Mouse (Mus musculus) heart, adult 2 months (tissue): Measurements from ENCODE around the gene Pla2g6. TPM values are rescaled to one million over a fixed set of nuclear protein-coding genes. Genes with fewer than 3 reads are reported as not detected.

Experiments
- DNase-seq, 2 experiments: peaks; one replicate each; pipeline ENCODE4 v3.0.0; 2021
- H3K27ac ChIP-seq: fragments of 200-600 bp; 2 replicates; pipeline ENCODE4 v1.8.1; 2022
- H3K27me3 ChIP-seq: fragments of 200-500 bp; 2 replicates; pipeline ENCODE4 v1.6.1; 2012; ENCODE audit warnings: mild to moderate bottlenecking, low read length, inconsistent platforms, mixed read lengths; ENCODE audit not compliant: control insufficient read depth, insufficient read depth
- H3K36me3 ChIP-seq: fragments of 200-500 bp; 2 replicates; pipeline ENCODE4 v1.6.1; 2012; ENCODE audit warnings: low read length, inconsistent platforms; ENCODE audit not compliant: control insufficient read depth, insufficient read depth
- H3K4me1 ChIP-seq: fragments of 200-500 bp; 2 replicates; pipeline ENCODE4 v1.6.1; 2011; ENCODE audit warnings: low read length; ENCODE audit not compliant: control insufficient read depth, insufficient read depth
- H3K4me3 ChIP-seq: fragments of 200-600 bp; 2 replicates; pipeline ENCODE4 v1.8.1; 2022
- H3K79me2 ChIP-seq: fragments of 200-500 bp; replicated peaks from 2 replicates; pipeline ENCODE4 v1.6.1; 2012; ENCODE audit warnings: mild to moderate bottlenecking, inconsistent platforms, low read length, moderate library complexity, mixed read lengths; ENCODE audit not compliant: control insufficient read depth, insufficient read depth
- H3K9ac ChIP-seq: fragments of 200-500 bp; 2 replicates; pipeline ENCODE4 v1.6.1; 2012; ENCODE audit warnings: low read depth, mild to moderate bottlenecking, control low read depth, inconsistent platforms, low read length, mixed read lengths
- CTCF ChIP-seq: fragments of 200-600 bp; IDR thresholded peaks from 2 replicates; pipeline ENCODE4 v1.8.1; 2022; ENCODE audit warnings: antibody characterized with exemption, mild to moderate bottlenecking, moderate library complexity
- EP300 ChIP-seq: fragments of 200-500 bp; IDR thresholded peaks from 2 replicates; pipeline ENCODE4 v1.6.1; 2011; ENCODE audit warnings: low read depth, low read length, control low read depth; ENCODE audit not compliant: insufficient read depth
- POLR2A ChIP-seq: fragments of 200-500 bp; IDR thresholded peaks from 2 replicates; pipeline ENCODE4 v1.6.1; 2011; ENCODE audit warnings: mild to moderate bottlenecking, low read depth, low read length, control low read depth; ENCODE audit not compliant: insufficient read depth
- WGBS: fragments of 180-500 bp; shearing (Covaris S2); methylation state at CpG from one replicate; pipeline ENCODE4 v1.1.7; 2018; 5-methylcytosine and 5-hydroxymethylcytosine counted together
- intact Hi-C: fragments of 180-260 bp; cut with DNase I; formaldehyde crosslinking; loops from one replicate; pipeline ENCODE4 v1.15.1; 2025
- polyA plus RNA-seq: library from polyadenylated mRNA; depleted of rRNA; stranded (reverse); fragments of >200 nt; gene quantifications from 2 replicates; pipeline ENCODE4 v1.2.3, GENCODE M21; 2012
- total RNA-seq, 2 experiments: library from RNA; stranded (reverse); gene quantifications; 2 replicates each; pipeline ENCODE4 v1.2.3; 2021

The Pla2g6 gene
- total and polyA plus RNA-seq, 3 experiments = 10.7 to 14.0 (median 11.0) TPM

DNA sequence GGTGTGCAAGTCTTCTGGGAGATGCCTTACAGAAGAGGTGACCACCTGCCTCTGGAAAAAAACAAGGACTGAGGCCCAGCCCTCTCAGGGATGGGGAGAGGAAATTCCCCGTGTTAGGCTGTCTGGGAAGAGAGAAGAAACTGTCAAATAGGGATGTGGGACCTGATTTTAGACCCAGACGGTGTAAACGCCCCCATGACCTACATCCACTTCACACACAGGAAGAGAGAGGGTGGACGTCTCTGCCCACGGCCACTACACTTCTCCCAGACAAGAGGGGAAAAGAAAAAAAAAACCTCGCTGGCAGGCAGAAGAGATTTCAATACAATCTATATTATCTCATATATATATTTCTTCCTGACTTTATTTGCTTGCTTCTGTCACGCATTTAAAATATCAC, 32.2 kb upstream of the Pla2g6 start:
- peaks cover 4% of the 10 kb centered on the region; the same call in 1 of the 2 replicates for H3K36me3 ChIP-seq
- peak overlapping the region; percentile 2; the same call in 1 of the 2 replicates for H3K27ac ChIP-seq
- TF ChIP-seq EP300 = no peak
- 42% methylated on average over 7 of the region's 7 CpGs for WGBS
- DNase-seq = no peak
- H3K27me3 ChIP-seq = no peaks in the 10 kb centered on the region
- H3K4me3 ChIP-seq = no peak overlapping the region
- no peaks in the 10 kb centered on the region for H3K79me2 ChIP-seq
- intact Hi-C loops = no loop called here
- H3K9ac ChIP-seq = no peak overlapping the region
- peaks cover 14% of the 10 kb centered on the region for H3K4me1 ChIP-seq

DNA sequence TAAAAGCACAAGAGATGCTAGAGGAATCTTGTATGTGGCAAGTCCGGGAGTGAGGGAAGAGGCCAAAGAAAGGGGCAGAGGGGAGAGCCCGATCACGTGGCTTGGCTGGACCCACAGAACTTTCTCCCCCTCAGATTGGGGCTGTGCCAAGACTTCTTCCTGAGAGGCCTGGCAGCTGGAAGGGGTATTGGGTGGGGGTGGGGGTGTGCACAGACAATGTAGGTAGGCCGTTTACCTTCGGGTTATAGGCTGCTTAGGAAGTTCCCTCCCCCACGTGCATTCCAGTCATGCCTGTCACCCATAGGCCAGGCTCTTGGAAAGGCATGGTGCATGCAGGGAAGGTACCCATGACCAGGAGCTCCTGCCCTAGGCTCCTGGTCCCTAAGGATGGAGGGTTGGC, 31.8 kb upstream of the Pla2g6 start:
- DNase-seq = peak in 1 of 2 experiments; percentile 34
- Histone ChIP-seq H3K36me3 (peaks cover 4% of the 10 kb centered on the region; the same call in 1 of the 2 replicates), H3K27me3 (no peaks in the 10 kb centered on the region), H3K27ac (peak overlapping the region; percentile 1; the same call in 1 of the 2 replicates), H3K4me1 (peaks cover 14% of the 10 kb centered on the region), H3K79me2 (no peaks in the 10 kb centered on the region), H3K9ac (no peak overlapping the region), H3K4me3 (no peak overlapping the region)
- intact Hi-C loops = loop anchor here (5.0 kb wide), 1 partner anchor 38 kb away; no protein-coding TSS in a partner anchor
- WGBS = 18% methylated on average over 6 of the region's 6 CpGs
- TF ChIP-seq CTCF = no peak
- TF ChIP-seq POLR2A = no peak
- TF ChIP-seq EP300 = no peak

DNA sequence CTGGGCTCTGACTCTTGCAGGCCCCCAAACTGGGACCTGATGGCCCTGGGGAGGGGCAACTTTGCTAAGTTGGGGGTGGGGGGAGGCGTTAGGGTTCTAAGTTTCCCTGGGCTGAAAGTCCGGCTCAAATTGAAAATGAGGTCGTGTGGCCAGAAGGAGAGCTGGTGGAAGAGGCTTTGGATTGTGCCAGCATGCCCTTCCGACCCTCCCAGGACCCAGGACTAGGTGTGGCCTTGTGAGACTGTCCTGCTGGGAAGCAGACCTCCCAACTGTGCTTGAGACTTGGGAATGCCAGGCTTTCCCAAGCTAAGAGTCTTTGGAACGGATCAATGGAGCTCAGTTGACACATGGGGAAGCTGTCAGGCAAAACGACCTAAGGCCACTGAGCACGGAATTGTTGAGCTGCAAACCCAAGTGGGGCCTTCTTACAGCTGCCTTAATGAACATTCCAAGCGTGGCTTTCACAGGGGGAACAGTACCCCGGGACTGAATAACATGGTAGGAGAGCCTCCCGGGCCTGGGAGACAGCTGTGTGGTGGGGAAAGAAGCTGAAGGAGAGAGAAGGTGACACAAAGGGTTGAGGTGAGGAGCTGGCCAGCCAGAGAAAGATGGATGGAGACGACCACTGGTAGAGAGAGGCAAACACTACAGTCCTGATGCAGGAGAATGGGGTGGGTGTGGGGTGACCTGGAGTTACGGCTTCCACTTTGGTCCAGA, 29.9 kb upstream of the Pla2g6 start:
- no peak overlapping the region for H3K4me3 ChIP-seq
- TF ChIP-seq EP300 = no peak
- TF ChIP-seq CTCF = no peak
- no peak for TF ChIP-seq POLR2A
- intact Hi-C loops = loop anchor here (5.0 kb wide), 1 partner anchor 36 kb away; no protein-coding TSS in a partner anchor
- peaks cover 14% of the 10 kb centered on the region for H3K4me1 ChIP-seq
- H3K36me3 ChIP-seq = peaks cover 4% of the 10 kb centered on the region; the same call in 1 of the 2 replicates
- 58% methylated on average over 12 of the region's 12 CpGs for WGBS
- no peak for DNase-seq
- H3K27ac ChIP-seq = peak overlapping the region; percentile 45
- H3K79me2 ChIP-seq = no peaks in the 10 kb centered on the region
- no peaks in the 10 kb centered on the region for H3K27me3 ChIP-seq
- H3K9ac ChIP-seq = no peak overlapping the region

DNA sequence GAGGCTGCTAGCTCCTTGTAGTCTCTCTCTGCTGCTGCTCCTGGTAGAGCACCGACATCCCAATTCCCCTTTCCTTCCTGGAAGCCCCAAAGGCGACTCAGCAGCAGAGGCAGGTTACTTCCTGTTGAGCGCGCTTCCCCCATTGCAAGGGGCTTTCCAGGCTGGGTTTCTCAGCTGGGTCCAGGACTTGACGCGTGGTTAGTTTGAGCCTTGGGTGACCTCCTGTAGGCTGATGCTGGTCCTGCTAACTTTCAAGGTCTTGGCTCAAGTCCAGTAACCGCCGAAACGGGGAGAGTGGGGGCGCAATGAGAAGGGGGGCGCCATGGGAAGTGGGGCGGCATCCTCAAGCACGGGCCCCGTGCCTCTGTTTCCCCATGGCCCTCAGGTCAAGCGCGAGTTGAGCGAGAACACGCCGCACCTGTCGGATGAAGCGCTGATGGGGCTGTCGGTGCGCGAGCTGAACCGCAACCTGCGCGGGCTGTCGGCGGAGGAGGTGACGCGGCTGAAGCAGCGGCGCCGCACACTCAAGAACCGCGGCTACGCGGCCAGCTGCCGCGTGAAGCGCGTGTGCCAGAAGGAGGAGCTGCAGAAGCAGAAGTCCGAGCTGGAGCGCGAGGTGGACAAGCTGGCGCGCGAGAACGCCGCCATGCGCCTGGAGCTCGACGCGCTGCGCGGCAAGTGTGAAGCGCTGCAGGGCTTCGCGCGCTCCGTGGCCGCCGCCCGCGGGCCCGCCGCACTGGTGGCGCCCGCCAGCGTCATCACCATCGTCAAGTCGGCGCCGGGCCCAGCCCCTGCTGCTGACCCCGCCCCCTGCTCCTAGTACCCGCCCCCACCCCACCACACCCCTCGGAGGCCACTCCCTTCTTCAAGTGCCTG, 29.1 kb upstream of the Pla2g6 start:
- H3K79me2 ChIP-seq = no peaks in the 10 kb centered on the region
- peaks cover 14% of the 10 kb centered on the region for H3K4me1 ChIP-seq
- H3K27me3 ChIP-seq = no peaks in the 10 kb centered on the region
- H3K9ac ChIP-seq = peak overlapping the region; percentile 74
- H3K36me3 ChIP-seq = peaks cover 4% of the 10 kb centered on the region; the same call in 1 of the 2 replicates
- DNase-seq = peak; percentile 80 to 83
- intact Hi-C loops = loop anchor here (5.0 kb wide), 1 partner anchor 35 kb away; no protein-coding TSS in a partner anchor
- peak overlapping the region; percentile 46 for H3K4me3 ChIP-seq
- TF ChIP-seq CTCF = peak; percentile 49
- TF ChIP-seq POLR2A = peak; percentile 62
- TF ChIP-seq EP300 = 0 out of 2 replicates have a peak, but pooled peaks have one; percentile 41
- peak overlapping the region; percentile 71 for H3K27ac ChIP-seq
- WGBS = 1% methylated on average over 76 of the region's 77 CpGs

DNA sequence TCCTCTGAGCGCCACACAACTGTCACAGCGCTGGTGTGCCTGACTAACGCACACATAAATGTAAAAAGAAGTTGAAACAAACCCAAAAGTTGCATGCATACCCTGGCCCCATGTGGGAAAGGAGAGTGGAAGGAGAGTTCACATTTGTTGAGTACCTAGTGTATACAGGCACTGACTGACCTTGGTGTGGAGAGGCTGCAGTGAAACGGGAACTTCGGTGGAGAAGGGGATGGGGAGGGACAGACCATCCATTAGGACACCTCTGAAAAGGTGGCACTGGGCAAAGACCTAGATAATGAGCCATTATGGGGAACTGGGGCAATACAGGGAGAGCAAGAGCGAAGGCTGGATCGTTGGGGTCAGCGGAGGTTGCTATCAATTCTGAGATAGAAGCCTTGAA, 28.3 kb upstream of the Pla2g6 start:
- Histone ChIP-seq H3K9ac (no peak overlapping the region), H3K27ac (no peak overlapping the region), H3K27me3 (no peaks in the 10 kb centered on the region), H3K4me1 (peaks cover 15% of the 10 kb centered on the region), H3K36me3 (peaks cover 4% of the 10 kb centered on the region; the same call in 1 of the 2 replicates), H3K4me3 (peak overlapping the region; percentile 46; the same call in 1 of the 2 replicates), H3K79me2 (no peaks in the 10 kb centered on the region)
- DNase-seq = no peak
- 84% methylated on average over 8 of the region's 8 CpGs for WGBS
- intact Hi-C loops = loop anchor here (5.0 kb wide), 1 partner anchor 34 kb away; no protein-coding TSS in a partner anchor
- TF ChIP-seq EP300 (no peak), CTCF (no peak), POLR2A (no peak)
